Mouse (Mus musculus) heart, adult 2 months (tissue): ENCODE data around the gene CN725425. TPM values are rescaled to one million over a fixed set of nuclear protein-coding genes. Genes with fewer than 3 reads are reported as not detected.

Experiments used
- DNase-seq, 2 experiments: peaks; one replicate each; pipeline ENCODE4 v3.0.0; 2021
- H3K27ac ChIP-seq: fragments of 200-600 bp; 2 replicates; pipeline ENCODE4 v1.8.1; 2022
- H3K27me3 ChIP-seq: fragments of 200-500 bp; 2 replicates; pipeline ENCODE4 v1.6.1; 2012; ENCODE audit warnings: mild to moderate bottlenecking, low read length, inconsistent platforms, mixed read lengths; ENCODE audit not compliant: control insufficient read depth, insufficient read depth
- H3K36me3 ChIP-seq: fragments of 200-500 bp; 2 replicates; pipeline ENCODE4 v1.6.1; 2012; ENCODE audit warnings: low read length, inconsistent platforms; ENCODE audit not compliant: control insufficient read depth, insufficient read depth
- H3K4me1 ChIP-seq: fragments of 200-500 bp; 2 replicates; pipeline ENCODE4 v1.6.1; 2011; ENCODE audit warnings: low read length; ENCODE audit not compliant: control insufficient read depth, insufficient read depth
- H3K4me3 ChIP-seq: fragments of 200-600 bp; 2 replicates; pipeline ENCODE4 v1.8.1; 2022
- H3K79me2 ChIP-seq: fragments of 200-500 bp; replicated peaks from 2 replicates; pipeline ENCODE4 v1.6.1; 2012; ENCODE audit warnings: mild to moderate bottlenecking, inconsistent platforms, low read length, moderate library complexity, mixed read lengths; ENCODE audit not compliant: control insufficient read depth, insufficient read depth
- H3K9ac ChIP-seq: fragments of 200-500 bp; 2 replicates; pipeline ENCODE4 v1.6.1; 2012; ENCODE audit warnings: low read depth, mild to moderate bottlenecking, control low read depth, inconsistent platforms, low read length, mixed read lengths
- CTCF ChIP-seq: fragments of 200-600 bp; IDR thresholded peaks from 2 replicates; pipeline ENCODE4 v1.8.1; 2022; ENCODE audit warnings: antibody characterized with exemption, mild to moderate bottlenecking, moderate library complexity
- EP300 ChIP-seq: fragments of 200-500 bp; IDR thresholded peaks from 2 replicates; pipeline ENCODE4 v1.6.1; 2011; ENCODE audit warnings: low read depth, low read length, control low read depth; ENCODE audit not compliant: insufficient read depth
- POLR2A ChIP-seq: fragments of 200-500 bp; IDR thresholded peaks from 2 replicates; pipeline ENCODE4 v1.6.1; 2011; ENCODE audit warnings: mild to moderate bottlenecking, low read depth, low read length, control low read depth; ENCODE audit not compliant: insufficient read depth
- WGBS: fragments of 180-500 bp; shearing (Covaris S2); methylation state at CpG from one replicate; pipeline ENCODE4 v1.1.7; 2018; 5-methylcytosine and 5-hydroxymethylcytosine counted together
- intact Hi-C: fragments of 180-260 bp; cut with DNase I; formaldehyde crosslinking; loops from one replicate; pipeline ENCODE4 v1.15.1; 2025
- polyA plus RNA-seq: library from polyadenylated mRNA; depleted of rRNA; stranded (reverse); fragments of >200 nt; gene quantifications from 2 replicates; pipeline ENCODE4 v1.2.3, GENCODE M21; 2012; rRNA removed
- total RNA-seq, 2 experiments: library from RNA; stranded (reverse); gene quantifications; 2 replicates each; pipeline ENCODE4 v1.2.3; 2021

Gene CN725425
- total and polyA plus RNA-seq, 3 experiments, result 0.39 to 1.0 (median 0.82) TPM

- Histone ChIP-seq H3K27me3 (no peaks in the 10 kb centered on the region), H3K4me3 (no peak overlapping the region), H3K9ac (no peak overlapping the region), H3K36me3 (no peaks in the 10 kb centered on the region), H3K4me1 (no peaks in the 10 kb centered on the region), H3K79me2 (no peaks in the 10 kb centered on the region), H3K27ac (no peak overlapping the region)
- TF ChIP-seq CTCF (no peak), EP300 (no peak), POLR2A (no peak)
- WGBS, result 75% methylated on average over 7 of the region's 7 CpGs
- intact Hi-C loops, result no loop called here
- DNase-seq, result peak; percentile 35 to 56
Observed at GRCm38 (mm10) chr15:91282822-91283221, 83.5 kb downstream of the CN725425 start.

- no peaks in the 10 kb centered on the region for H3K27me3 ChIP-seq
- 67% methylated on average over 3 of the region's 3 CpGs for WGBS
- TF ChIP-seq CTCF (no peak), POLR2A (no peak), EP300 (no peak)
- intact Hi-C loops, result no loop called here
- no peak overlapping the region for H3K9ac ChIP-seq
- DNase-seq, result no peak
- no peaks in the 10 kb centered on the region for H3K79me2 ChIP-seq
- H3K4me3 ChIP-seq, result no peak overlapping the region
- no peaks in the 10 kb centered on the region for H3K4me1 ChIP-seq
- H3K36me3 ChIP-seq, result no peaks in the 10 kb centered on the region
- no peak overlapping the region for H3K27ac ChIP-seq
Observed at GRCm38 (mm10) chr15:91283418-91283817, 84.1 kb downstream of the CN725425 start.

- intact Hi-C loops, result no loop called here
- WGBS, result 74% methylated on average over 11 of the region's 11 CpGs
- no peak for TF ChIP-seq CTCF
- TF ChIP-seq EP300, result no peak
- TF ChIP-seq POLR2A, result no peak
- H3K4me3 ChIP-seq, result no peak overlapping the region
- DNase-seq, result peak in 1 of 2 experiments; percentile 13
- H3K27ac ChIP-seq, result no peak overlapping the region
- H3K79me2 ChIP-seq, result no peaks in the 10 kb centered on the region
- H3K4me1 ChIP-seq, result no peaks in the 10 kb centered on the region
- H3K36me3 ChIP-seq, result no peaks in the 10 kb centered on the region
- no peak overlapping the region for H3K9ac ChIP-seq
- no peaks in the 10 kb centered on the region for H3K27me3 ChIP-seq
Observed at GRCm38 (mm10) chr15:91299319-91299835, 100.1 kb downstream of the CN725425 start.

- H3K36me3 ChIP-seq, result no peaks in the 10 kb centered on the region
- no peak overlapping the region for H3K27ac ChIP-seq
- H3K27me3 ChIP-seq, result no peaks in the 10 kb centered on the region
- H3K9ac ChIP-seq, result no peak overlapping the region
- 3% methylated on average over 3 of the region's 3 CpGs for WGBS
- no peaks in the 10 kb centered on the region for H3K79me2 ChIP-seq
- H3K4me3 ChIP-seq, result no peak overlapping the region
- TF ChIP-seq POLR2A, result no peak
- 0 out of 2 replicates have a peak, but pooled peaks have one; percentile 51 for TF ChIP-seq EP300
- peak; percentile 99 for TF ChIP-seq CTCF
- H3K4me1 ChIP-seq, result no peaks in the 10 kb centered on the region
- intact Hi-C loops, result loop anchor here (1.0 to 5.0 kb wide), 3 partner anchors 134 to 451 kb away; no protein-coding TSS in a partner anchor
- peak; percentile 80 to 93 for DNase-seq
Observed at GRCm38 (mm10) chr15:91301366-91301765, 102.1 kb downstream of the CN725425 start.

GRCm38 (mm10) chr15:91304296-91304852 is 105.1 kb downstream of the CN725425 start:
- H3K9ac ChIP-seq, result no peak overlapping the region
- no peaks in the 10 kb centered on the region for H3K79me2 ChIP-seq
- no peak overlapping the region for H3K4me3 ChIP-seq
- TF ChIP-seq CTCF, result peak; percentile 66
- TF ChIP-seq POLR2A, result no peak
- TF ChIP-seq EP300, result no peak
- no peaks in the 10 kb centered on the region for H3K4me1 ChIP-seq
- no peaks in the 10 kb centered on the region for H3K36me3 ChIP-seq
- intact Hi-C loops, result loop anchor here (1.0 to 5.0 kb wide), 3 partner anchors 137 to 448 kb away; partner anchors contain the start of gene Slc2a13
- WGBS, result 47% methylated on average over 7 of the region's 7 CpGs
- no peak for DNase-seq
- H3K27me3 ChIP-seq, result no peaks in the 10 kb centered on the region
- no peak overlapping the region for H3K27ac ChIP-seq

Other genes starting within 250 kb of the CN725425 start
- 10 to 100 TPM; 18.1 to 18.9 TPM for gene Kif21a, start 149.5 kb upstream of the CN725425 start, total RNA-seq
- gene Kif21a, start 149.5 kb upstream of the CN725425 start, polyA plus RNA-seq, result 3.7 and 13.3 TPM in 2 replicates
- gene Abcd2, start 7.7 kb upstream of the CN725425 start, total RNA-seq, result 1 to 10 TPM; 3.9 to 4.8 TPM
- 2.2 and 2.3 TPM in 2 replicates for gene Abcd2, start 7.7 kb upstream of the CN725425 start, polyA plus RNA-seq